ENCODE assay signal across 9 mouse cellular contexts in genomic region chr17:46651292-46651691, GRCm38 (mm10). TPM values are rescaled to one million over a fixed set of nuclear protein-coding genes. Genes with fewer than 3 reads are reported as not detected.
DNase-seq lines count a peak whose midpoint lies in the region; ATAC-seq and TF ChIP-seq lines count a peak whose summit lies in the region.
"Had no signal": no experiment of that assay in that cellular context is flagged by ENCODE, and none has a peak within 500 bp of the region (broad histone marks: within the 10 kb centered on the region; RNA-seq: fewer than 3 reads in every experiment).

No protein-coding gene starts in this region.

- no peaks in the 10 kb centered on the region for H3K9me3 ChIP-seq in lung, embryonic 15.5 days
- no peaks in the 10 kb centered on the region for H3K9me3 ChIP-seq in intestine, postnatal 0 days (ENCODE audit: control insufficient read depth)
- no peaks in the 10 kb centered on the region for H3K9me3 ChIP-seq in neural tube, embryonic 15.5 days (replicated peaks)

- ATAC-seq in lung, embryonic 15.5 days (ENCODE audit: borderline replicate concordance, extremely low read depth, low FRiP score, low TSS enrichment) = no peak
- no peak for ATAC-seq in intestine, postnatal 0 days
- ATAC-seq in neural tube, embryonic 15.5 days (ENCODE audit: low FRiP score) = no peak

- peak; percentile 41 for TF ChIP-seq POLR2A in embryonic fibroblast, embryonic 13.5 days (IDR thresholded peaks at IDR 0.05; ENCODE audit: low read depth, low read length)

- DNase-seq in lung, postnatal 10 days = no peak
- no peak for DNase-seq in urinary bladder, postnatal 4 days (ENCODE audit: low spot score in 2 of 2)
- DNase-seq in spleen, adult 18-20 months = no peak
- DNase-seq in frontal cortex, postnatal 25 days (ENCODE audit: low spot score in 2 of 2) = no peak
- DNase-seq: adrenal gland, adult 2 months had no signal

- H3K4me3 ChIP-seq in lung, embryonic 15.5 days = peak overlapping the region; percentile 70
- H3K4me3 ChIP-seq in embryonic fibroblast, embryonic 13.5 days (ENCODE audit: insufficient read depth, low read length) = peak overlapping the region; percentile 44
- H3K4me3 ChIP-seq in intestine, postnatal 0 days (ENCODE audit: low read depth, low read length) = peak overlapping the region; percentile 74
- H3K4me3 ChIP-seq in neural tube, embryonic 15.5 days (replicated peaks) = peak overlapping the region; percentile 72

- peaks cover 47% of the 10 kb centered on the region for H3K36me3 ChIP-seq in lung, embryonic 15.5 days
- peaks cover 40% of the 10 kb centered on the region for H3K36me3 ChIP-seq in intestine, postnatal 0 days (ENCODE audit: control insufficient read depth, insufficient read depth)
- H3K36me3 ChIP-seq in neural tube, embryonic 15.5 days = peaks cover 43% of the 10 kb centered on the region

- peaks cover 41% of the 10 kb centered on the region for H3K4me1 ChIP-seq in lung, embryonic 15.5 days
- H3K4me1 ChIP-seq in embryonic fibroblast, embryonic 13.5 days (ENCODE audit: control insufficient read depth, insufficient read depth, low read length) = peaks cover 4% of the 10 kb centered on the region
- peaks cover 5% of the 10 kb centered on the region; the same call in 1 of the 2 replicates for H3K4me1 ChIP-seq in intestine, postnatal 0 days (replicated peaks; ENCODE audit: control insufficient read depth, insufficient read depth, low read length)
- peaks cover 56% of the 10 kb centered on the region for H3K4me1 ChIP-seq in neural tube, embryonic 15.5 days

- peak overlapping the region; percentile 87 for H3K4me2 ChIP-seq in lung, embryonic 15.5 days
- peak overlapping the region; percentile 87 for H3K4me2 ChIP-seq in intestine, postnatal 0 days (replicated peaks; ENCODE audit: low read depth)
- H3K4me2 ChIP-seq in neural tube, embryonic 15.5 days = peak overlapping the region; percentile 87

- no peaks in the 10 kb centered on the region for H3K27me3 ChIP-seq in lung, embryonic 15.5 days
- no peaks in the 10 kb centered on the region for H3K27me3 ChIP-seq in intestine, postnatal 0 days (replicated peaks; ENCODE audit: control insufficient read depth, insufficient read depth, low read length)
- H3K27me3 ChIP-seq in neural tube, embryonic 15.5 days (replicated peaks) = no peaks in the 10 kb centered on the region

- WGBS in lung, embryonic 15.5 days = 66% methylated on average over 17 of the region's 17 CpGs
- 67% methylated on average over 17 of the region's 17 CpGs for WGBS in intestine, postnatal 0 days
- 65% methylated on average over 17 of the region's 17 CpGs for WGBS in neural tube, embryonic 15.5 days

- peak overlapping the region; percentile 84 for H3K9ac ChIP-seq in lung, embryonic 15.5 days
- peak overlapping the region; percentile 67 for H3K9ac ChIP-seq in intestine, postnatal 0 days (ENCODE audit: low read depth, low read length)
- peak overlapping the region; percentile 91 for H3K9ac ChIP-seq in neural tube, embryonic 15.5 days (replicated peaks)

- TF ChIP-seq CTCF in embryonic fibroblast, embryonic 13.5 days (IDR thresholded peaks at IDR 0.05; ENCODE audit: borderline replicate concordance, insufficient read depth, low read length) = no peak
- no peak for TF ChIP-seq CTCF in intestine, postnatal 0 days (IDR thresholded peaks at IDR 0.05; ENCODE audit: low read depth)

- peak overlapping the region; percentile 96 for H3K27ac ChIP-seq in lung, embryonic 15.5 days
- peak overlapping the region; percentile 90; the same call in 1 of the 2 replicates for H3K27ac ChIP-seq in embryonic fibroblast, embryonic 13.5 days (ENCODE audit: insufficient read depth, low read length)
- no peak overlapping the region; the same call in 1 of the 2 replicates for H3K27ac ChIP-seq in intestine, postnatal 0 days (ENCODE audit: low read depth, low read length)
- H3K27ac ChIP-seq in neural tube, embryonic 15.5 days (replicated peaks) = peak overlapping the region; percentile 98

RNA-seq across cellular contexts. Expression of gene Cul7, which starts 1.2 kb away (rescaled TPM):
- 48.2 and 49.5 TPM in 2 replicates for polyA plus RNA-seq in lung, embryonic 15.5 days (2015; fragmentation: Nextera tagmentation; extraction: Ambion mirVana)
- 63.6 and 64.4 TPM in 2 replicates for polyA plus RNA-seq in embryonic fibroblast, embryonic 13.5 days (2011; ENCODE audit: insufficient read length, low read depth, missing spikeins)
- polyA plus RNA-seq in intestine, postnatal 0 days (2015; fragmentation: Nextera tagmentation; extraction: Ambion mirVana) = 18.0 and 19.2 TPM in 2 replicates
- 37.1 and 40.1 TPM in 2 replicates for polyA plus RNA-seq in neural tube, embryonic 15.5 days (2015; fragmentation: Nextera tagmentation; extraction: Ambion mirVana)

RNA-seq across cellular contexts. Expression of gene Mrpl2, which starts 5.3 kb away (rescaled TPM):
- polyA plus RNA-seq in lung, embryonic 15.5 days (2015; fragmentation: Nextera tagmentation; extraction: Ambion mirVana) = 106 TPM in 2 replicates
- polyA plus RNA-seq in embryonic fibroblast, embryonic 13.5 days (2011; ENCODE audit: insufficient read length, low read depth, missing spikeins) = 33.5 and 45.2 TPM in 2 replicates
- polyA plus RNA-seq in intestine, postnatal 0 days (2015; fragmentation: Nextera tagmentation; extraction: Ambion mirVana) = 138 and 139 TPM in 2 replicates
- polyA plus RNA-seq in neural tube, embryonic 15.5 days (2015; fragmentation: Nextera tagmentation; extraction: Ambion mirVana) = 64.9 and 80.5 TPM in 2 replicates

RNA-seq across cellular contexts. Expression of gene Klc4, which starts 5.5 kb away (rescaled TPM):
- polyA plus RNA-seq in lung, embryonic 15.5 days (2015; fragmentation: Nextera tagmentation; extraction: Ambion mirVana) = 24.9 and 25.8 TPM in 2 replicates
- polyA plus RNA-seq in embryonic fibroblast, embryonic 13.5 days (2011; ENCODE audit: insufficient read length, low read depth, missing spikeins) = 6.5 and 7.2 TPM in 2 replicates
- 102 and 107 TPM in 2 replicates for polyA plus RNA-seq in intestine, postnatal 0 days (2015; fragmentation: Nextera tagmentation; extraction: Ambion mirVana)
- 31.8 and 32.3 TPM in 2 replicates for polyA plus RNA-seq in neural tube, embryonic 15.5 days (2015; fragmentation: Nextera tagmentation; extraction: Ambion mirVana)

RNA-seq across cellular contexts. Expression of gene Ptk7, which starts 22.0 kb away (rescaled TPM):
- polyA plus RNA-seq in lung, embryonic 15.5 days (2015; fragmentation: Nextera tagmentation; extraction: Ambion mirVana) = 134 and 142 TPM in 2 replicates
- polyA plus RNA-seq in embryonic fibroblast, embryonic 13.5 days (2011; ENCODE audit: insufficient read length, low read depth, missing spikeins) = 145 and 172 TPM in 2 replicates
- 13.7 and 14.7 TPM in 2 replicates for polyA plus RNA-seq in intestine, postnatal 0 days (2015; fragmentation: Nextera tagmentation; extraction: Ambion mirVana)
- polyA plus RNA-seq in neural tube, embryonic 15.5 days (2015; fragmentation: Nextera tagmentation; extraction: Ambion mirVana) = 29.3 and 41.7 TPM in 2 replicates

RNA-seq across cellular contexts. Expression of gene Rrp36, which starts 22.9 kb away (rescaled TPM):
- polyA plus RNA-seq in lung, embryonic 15.5 days (2015; fragmentation: Nextera tagmentation; extraction: Ambion mirVana) = 55.1 and 56.2 TPM in 2 replicates
- polyA plus RNA-seq in embryonic fibroblast, embryonic 13.5 days (2011; ENCODE audit: insufficient read length, low read depth, missing spikeins) = 29.9 and 32.3 TPM in 2 replicates
- 49.0 and 55.6 TPM in 2 replicates for polyA plus RNA-seq in intestine, postnatal 0 days (2015; fragmentation: Nextera tagmentation; extraction: Ambion mirVana)
- polyA plus RNA-seq in neural tube, embryonic 15.5 days (2015; fragmentation: Nextera tagmentation; extraction: Ambion mirVana) = 53.5 and 59.1 TPM in 2 replicates
